Mouse (Mus musculus) olfactory bulb, adult 2 months (tissue): ENCODE results near the gene Abtb2.

Source experiments
- CTCF ChIP-seq: fragments of 200-500 bp; IDR thresholded peaks from 2 replicates; pipeline ENCODE4 v1.5.1; 2012; ENCODE audit warnings: low read depth, mild to moderate bottlenecking, low read length, moderate library complexity; ENCODE audit not compliant: insufficient read depth
- POLR2A ChIP-seq: fragments of 200-500 bp; IDR thresholded peaks from 2 replicates; pipeline ENCODE4 v1.6.1; 2012; ENCODE audit warnings: mild to moderate bottlenecking, low read depth, low read length, moderate library complexity; ENCODE audit not compliant: insufficient read depth

- TF ChIP-seq CTCF (no peak), POLR2A (no peak)
Measured at GRCm38 (mm10) chr2:103572354-103572753, 6.2 kb downstream of the Abtb2 start.
